Mouse (Mus musculus): ENCODE data around the gene Ptdss2. TPM values are rescaled to one million over a fixed set of nuclear protein-coding genes. Genes with fewer than 3 reads are reported as not detected.
A peak's percentile ranks its signal among the peaks of the same experiment; 100 is the strongest.

Ptdss2 gene
- polyA plus RNA-seq, 1 experiment: 20.5 TPM

- Histone ChIP-seq H3K4me3 (ENCODE audit: insufficient read depth, poor library complexity, severe bottlenecking) (no peak overlapping the region), H3ac (ENCODE audit: control insufficient read depth, insufficient read length, low read depth) (no peak overlapping the region), H3K36me3 (ENCODE audit: control insufficient read depth, insufficient read depth) (peaks cover 15% of the 10 kb centered on the region), H3K79me3 (ENCODE audit: low read depth) (peaks cover 23% of the 10 kb centered on the region), H3K79me2 (ENCODE audit: control insufficient read depth, insufficient read depth) (peaks cover 55% of the 10 kb centered on the region), H3K27me3 (ENCODE audit: control insufficient read depth, insufficient read depth, insufficient read length) (no peaks in the 10 kb centered on the region)
- TF ChIP-seq FOSL1 (IDR thresholded peaks at IDR 0.05; ENCODE audit: insufficient read depth, low read length, poor library complexity, severe bottlenecking): no peak
- TF ChIP-seq MYOD1 (IDR thresholded peaks at IDR 0.05; ENCODE audit: control insufficient read depth, insufficient read length, low read depth): no peak
- TF ChIP-seq MAX (IDR thresholded peaks at IDR 0.05): no peak
- TF ChIP-seq MYOG (IDR thresholded peaks at IDR 0.05; ENCODE audit: control insufficient read depth, extremely low read depth, insufficient read length): no peak
- TF ChIP-seq CTCF (IDR thresholded peaks at IDR 0.05; ENCODE audit: control insufficient read depth, insufficient read depth, insufficient read length): no peak
Measured at GRCm38 (mm10) chr7:141169866-141170265, 47.7 kb downstream of the Ptdss2 start.

- H3ac ChIP-seq (ENCODE audit: control insufficient read depth, insufficient read length, low read depth): peak within 1 kb of the TSS; percentile 90
- no peak for TF ChIP-seq CTCF (IDR thresholded peaks at IDR 0.05; ENCODE audit: control insufficient read depth, insufficient read depth, insufficient read length)
- TF ChIP-seq MAX (IDR thresholded peaks at IDR 0.05): peak; percentile 21
- no peak for TF ChIP-seq MYOD1 (IDR thresholded peaks at IDR 0.05; ENCODE audit: control insufficient read depth, insufficient read length, low read depth)
- peak; percentile 89 for TF ChIP-seq USF1 (IDR thresholded peaks at IDR 0.05; ENCODE audit: low read depth)
- H3K79me2 ChIP-seq (ENCODE audit: control insufficient read depth, insufficient read depth): peaks cover 33% of the 10 kb centered on the region
- no peaks in the 10 kb centered on the region for H3K27me3 ChIP-seq (ENCODE audit: control insufficient read depth, insufficient read depth, insufficient read length)
- peak within 1 kb of the TSS; percentile 44 for H3K4me3 ChIP-seq (ENCODE audit: insufficient read depth, poor library complexity, severe bottlenecking)
- H3K79me3 ChIP-seq (ENCODE audit: low read depth): peaks cover 11% of the 10 kb centered on the region
- H3K36me3 ChIP-seq (ENCODE audit: control insufficient read depth, insufficient read depth): no peaks in the 10 kb centered on the region
Measured at GRCm38 (mm10) chr7:141172116-141173006, 50.2 kb downstream of the Ptdss2 start, which contains the start of gene Rnh1. TSS of gene Rnh1 (minus strand) at chr7:141172857.

GRCm38 (mm10) chr7:141173323-141173850, 51.2 kb downstream of the Ptdss2 start:
- H3K4me3 ChIP-seq (ENCODE audit: insufficient read depth, poor library complexity, severe bottlenecking): peak overlapping the region; percentile 44

GRCm38 (mm10) chr7:141175068-141175467, 52.9 kb downstream of the Ptdss2 start:
- no peaks in the 10 kb centered on the region for H3K27me3 ChIP-seq (ENCODE audit: control insufficient read depth, insufficient read depth, insufficient read length)
- no peaks in the 10 kb centered on the region for H3K36me3 ChIP-seq (ENCODE audit: control insufficient read depth, insufficient read depth)
- peaks cover 6% of the 10 kb centered on the region for H3K79me3 ChIP-seq (ENCODE audit: low read depth)
- TF ChIP-seq CEBPB (IDR thresholded peaks at IDR 0.05; ENCODE audit: low read depth) (no peak), MYOG (IDR thresholded peaks at IDR 0.05; ENCODE audit: control insufficient read depth, extremely low read depth, insufficient read length) (no peak), MYOD1 (IDR thresholded peaks at IDR 0.05; ENCODE audit: control insufficient read depth, insufficient read length, low read depth) (no peak), CTCF (IDR thresholded peaks at IDR 0.05; ENCODE audit: control insufficient read depth, insufficient read depth, insufficient read length) (no peak), MAX (IDR thresholded peaks at IDR 0.05) (no peak), FOSL1 (IDR thresholded peaks at IDR 0.05; ENCODE audit: insufficient read depth, low read length, poor library complexity, severe bottlenecking) (no peak)
- no peak overlapping the region for H3K4me3 ChIP-seq (ENCODE audit: insufficient read depth, poor library complexity, severe bottlenecking)
- peaks cover 16% of the 10 kb centered on the region for H3K79me2 ChIP-seq (ENCODE audit: control insufficient read depth, insufficient read depth)
- H3ac ChIP-seq (ENCODE audit: control insufficient read depth, insufficient read length, low read depth): no peak overlapping the region

More at GRCm38 (mm10) chr7:141173323-141173850, 51.2 kb downstream of the Ptdss2 start:
- Histone ChIP-seq H3ac (ENCODE audit: control insufficient read depth, insufficient read length, low read depth) (no peak overlapping the region), H3K27me3 (ENCODE audit: control insufficient read depth, insufficient read depth, insufficient read length) (no peaks in the 10 kb centered on the region), H3K79me2 (ENCODE audit: control insufficient read depth, insufficient read depth) (peaks cover 23% of the 10 kb centered on the region), H3K36me3 (ENCODE audit: control insufficient read depth, insufficient read depth) (no peaks in the 10 kb centered on the region), H3K79me3 (ENCODE audit: low read depth) (peaks cover 8% of the 10 kb centered on the region)
- TF ChIP-seq FOSL1 (IDR thresholded peaks at IDR 0.05; ENCODE audit: insufficient read depth, low read length, poor library complexity, severe bottlenecking) (no peak), MAX (IDR thresholded peaks at IDR 0.05) (no peak), MYOD1 (IDR thresholded peaks at IDR 0.05; ENCODE audit: control insufficient read depth, insufficient read length, low read depth) (no peak), USF1 (IDR thresholded peaks at IDR 0.05; ENCODE audit: low read depth) (no peak)

GRCm38 (mm10) chr7:141176173-141176572, 54.0 kb downstream of the Ptdss2 start:
- H3K27me3 ChIP-seq (ENCODE audit: control insufficient read depth, insufficient read depth, insufficient read length): no peaks in the 10 kb centered on the region
- H3ac ChIP-seq (ENCODE audit: control insufficient read depth, insufficient read length, low read depth): no peak overlapping the region
- H3K79me2 ChIP-seq (ENCODE audit: control insufficient read depth, insufficient read depth): peaks cover 6% of the 10 kb centered on the region
- H3K36me3 ChIP-seq (ENCODE audit: control insufficient read depth, insufficient read depth): no peaks in the 10 kb centered on the region
- H3K4me3 ChIP-seq (ENCODE audit: insufficient read depth, poor library complexity, severe bottlenecking): no peak overlapping the region
- TF ChIP-seq CTCF (IDR thresholded peaks at IDR 0.05; ENCODE audit: control insufficient read depth, insufficient read depth, insufficient read length) (peak; percentile 82), MAX (IDR thresholded peaks at IDR 0.05) (no peak)
- peaks cover 6% of the 10 kb centered on the region for H3K79me3 ChIP-seq (ENCODE audit: low read depth)

- Histone ChIP-seq H3K4me3 (ENCODE audit: insufficient read depth, poor library complexity, severe bottlenecking) (no peak overlapping the region), H3K27me3 (ENCODE audit: control insufficient read depth, insufficient read depth, insufficient read length) (no peaks in the 10 kb centered on the region), H3K79me3 (ENCODE audit: low read depth) (peaks cover 5% of the 10 kb centered on the region), H3K79me2 (ENCODE audit: control insufficient read depth, insufficient read depth) (peaks cover 16% of the 10 kb centered on the region), H3ac (ENCODE audit: control insufficient read depth, insufficient read length, low read depth) (no peak overlapping the region), H3K36me3 (ENCODE audit: control insufficient read depth, insufficient read depth) (peaks cover 14% of the 10 kb centered on the region)
- TF ChIP-seq MAX (IDR thresholded peaks at IDR 0.05) (no peak), USF1 (IDR thresholded peaks at IDR 0.05; ENCODE audit: low read depth) (no peak), MYOG (IDR thresholded peaks at IDR 0.05; ENCODE audit: control insufficient read depth, extremely low read depth, insufficient read length) (no peak), CEBPB (IDR thresholded peaks at IDR 0.05; ENCODE audit: low read depth) (no peak), FOSL1 (IDR thresholded peaks at IDR 0.05; ENCODE audit: insufficient read depth, low read length, poor library complexity, severe bottlenecking) (no peak)
Measured at GRCm38 (mm10) chr7:141188194-141188593, 66.0 kb downstream of the Ptdss2 start.

Data from C2C12 (cell line).